Mouse (Mus musculus) neural tube, embryonic 11.5 days (tissue): ENCODE results near the gene Gm884. TPM values are rescaled to one million over a fixed set of nuclear protein-coding genes. Genes with fewer than 3 reads are reported as not detected.
"Not testable (repeated sequence)": the region's sequence is repeated elsewhere in the genome, so short reads cannot be mapped to it uniquely, and the experiment has no call there.

Source experiments
- ATAC-seq: fragments of 200-750 bp; cut with Nextera tagmentation; 2 replicates; pipeline ENCODE4 v1.8.0; 2017; ENCODE audit warnings: moderate number of reproducible peaks, mild to moderate bottlenecking, moderate TSS enrichment, moderate library complexity; ENCODE audit not compliant: insufficient read depth, low FRiP score, low TSS enrichment
- DNase-seq: peaks from one replicate; pipeline ENCODE4 v3.0.0-alpha.2; 2015; ENCODE audit warnings: low spot score
- H3K27ac ChIP-seq: fragments of 300-500 bp; sonication (generic); 2 replicates; pipeline ENCODE4 v1.5.1; 2014; ENCODE audit warnings: low read depth, mild to moderate bottlenecking, low read length
- H3K27me3 ChIP-seq: fragments of 300-500 bp; sonication (generic); 2 replicates; pipeline ENCODE4 v1.6.1; 2014; ENCODE audit warnings: mild to moderate bottlenecking, low read length, mixed read lengths; ENCODE audit not compliant: control insufficient read depth, insufficient read depth
- H3K36me3 ChIP-seq: fragments of 300-500 bp; sonication (generic); 2 replicates; pipeline ENCODE4 v1.6.1; 2014; ENCODE audit warnings: mild to moderate bottlenecking, low read length, moderate library complexity, mixed read lengths; ENCODE audit not compliant: control insufficient read depth, insufficient read depth
- H3K4me1 ChIP-seq: fragments of 300-500 bp; sonication (generic); 2 replicates; pipeline ENCODE4 v1.6.1; 2014; ENCODE audit warnings: low read length, mixed read lengths; ENCODE audit not compliant: control insufficient read depth, insufficient read depth
- H3K4me2 ChIP-seq: fragments of 300-500 bp; sonication (generic); 2 replicates; pipeline ENCODE4 v1.6.1; 2014; ENCODE audit warnings: low read depth, mild to moderate bottlenecking, moderate library complexity
- H3K4me3 ChIP-seq: fragments of 300-500 bp; sonication (generic); 2 replicates; pipeline ENCODE4 v1.5.1; 2014; ENCODE audit warnings: low read depth, low read length
- H3K9ac ChIP-seq: fragments of 300-500 bp; sonication (generic); 2 replicates; pipeline ENCODE4 v1.6.1; 2014; ENCODE audit warnings: mild to moderate bottlenecking, low read length
- H3K9me3 ChIP-seq: fragments of 300-500 bp; sonication (generic); 2 replicates; pipeline ENCODE4 v1.6.1; 2016; ENCODE audit warnings: low read length; ENCODE audit not compliant: control insufficient read depth
- WGBS: fragments of 180-500 bp; shearing (Covaris S2); extraction: QIAGEN DNeasy Blood & Tissue Kit; methylation state at CpG from one replicate; pipeline ENCODE4 v1.1.7; 2014; 5-methylcytosine and 5-hydroxymethylcytosine counted together
- polyA plus RNA-seq: library from polyadenylated mRNA; unstranded; fragments of >200 nt; fragmentation: Nextera tagmentation; extraction: Ambion mirVana; gene quantifications from 2 replicates; pipeline ENCODE4 v1.2.1, GENCODE M21; 2014

Gene Gm884
- polyA plus RNA-seq, 1 experiment from 2014 or later: not detected

DNA sequence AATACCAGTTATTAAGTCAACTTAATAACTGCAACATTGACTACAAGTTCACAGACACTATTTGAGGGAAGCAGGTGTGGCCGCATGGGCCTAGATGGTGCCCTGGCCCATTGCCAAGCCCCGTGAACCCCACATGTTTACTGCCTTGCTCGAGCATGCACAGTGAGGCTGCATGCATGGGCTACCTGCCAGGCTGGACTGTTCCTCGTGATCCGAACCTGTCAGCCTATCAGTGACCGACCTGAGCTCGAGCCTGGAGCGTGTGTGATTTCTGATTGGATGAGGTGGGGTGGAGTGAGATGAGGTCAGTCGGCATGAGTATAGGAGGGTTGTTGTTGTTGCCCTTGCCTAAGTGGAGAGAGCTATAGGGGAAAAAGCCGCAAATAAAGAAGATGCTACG, 42.6 kb downstream of the Gm884 start:
- no peak overlapping the region for H3K27ac ChIP-seq
- 94% methylated on average over 11 of the region's 11 CpGs for WGBS
- DNase-seq (no peak), ATAC-seq (no peak)
- H3K27me3 ChIP-seq: no peaks in the 10 kb centered on the region
- no peaks in the 10 kb centered on the region for H3K36me3 ChIP-seq
- no peaks in the 10 kb centered on the region for H3K4me1 ChIP-seq
- no peak overlapping the region for H3K4me3 ChIP-seq
- no peak overlapping the region for H3K4me2 ChIP-seq
- H3K9ac ChIP-seq: no peak overlapping the region
- H3K9me3 ChIP-seq: no peaks in the 10 kb centered on the region

- WGBS: 78% methylated on average over 2 of the region's 2 CpGs
- ATAC-seq (no peak), DNase-seq (no peak)
- no peak overlapping the region for H3K27ac ChIP-seq
- no peaks in the 10 kb centered on the region for H3K36me3 ChIP-seq
- no peaks in the 10 kb centered on the region for H3K4me1 ChIP-seq
- H3K4me2 ChIP-seq: no peak overlapping the region
- H3K27me3 ChIP-seq: no peaks in the 10 kb centered on the region
- H3K9ac ChIP-seq: no peak overlapping the region
- H3K4me3 ChIP-seq: no peak overlapping the region
- no peaks in the 10 kb centered on the region for H3K9me3 ChIP-seq
Observed at GRCm38 (mm10) chr11:103556021-103556420, 64.9 kb downstream of the Gm884 start.

- not testable (repeated sequence) for H3K4me3 ChIP-seq, ATAC-seq, H3K4me1 ChIP-seq, H3K4me2 ChIP-seq, H3K36me3 ChIP-seq, H3K27me3 ChIP-seq, H3K9ac ChIP-seq, H3K27ac ChIP-seq, DNase-seq, H3K9me3 ChIP-seq
- 21% methylated on average over 1 of the region's 1 CpGs for WGBS
Observed at GRCm38 (mm10) chr11:103534973-103535372, 86.0 kb downstream of the Gm884 start.

DNA sequence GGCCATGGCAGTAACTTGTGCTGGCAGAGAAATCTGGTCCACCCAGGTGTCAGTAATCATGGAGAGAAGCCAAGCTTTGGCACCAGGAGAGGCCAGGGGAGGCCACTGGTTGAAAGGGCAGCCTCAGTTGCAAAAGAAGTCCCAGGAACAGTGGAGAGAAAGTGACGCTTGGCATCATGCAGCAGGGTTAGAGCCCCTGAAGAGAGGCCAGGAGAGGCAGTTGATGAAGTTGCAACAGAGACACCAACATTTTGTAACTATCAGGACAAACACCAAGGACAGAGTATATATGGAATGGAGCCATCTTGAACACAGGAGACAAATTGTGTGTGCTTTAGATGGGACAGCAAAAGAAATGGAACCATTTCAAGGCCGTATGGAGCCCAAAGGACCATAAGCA, 108.8 kb downstream of the Gm884 start:
- H3K36me3 ChIP-seq: no peaks in the 10 kb centered on the region
- 85% methylated on average over 2 of the region's 2 CpGs for WGBS
- H3K4me1 ChIP-seq: no peaks in the 10 kb centered on the region
- no peak overlapping the region for H3K4me2 ChIP-seq
- no peaks in the 10 kb centered on the region for H3K9me3 ChIP-seq
- DNase-seq (no peak), ATAC-seq (no peak)
- no peak overlapping the region for H3K4me3 ChIP-seq
- H3K27ac ChIP-seq: no peak overlapping the region
- no peak overlapping the region for H3K9ac ChIP-seq
- H3K27me3 ChIP-seq: no peaks in the 10 kb centered on the region

GRCm38 (mm10) chr11:103504497-103504896, 116.4 kb downstream of the Gm884 start, which contains the start of gene Lrrc37a:
Gene Lrrc37a, minus strand, starts transcription at chr11:103504597.
- Histone ChIP-seq H3K27ac (no peak within 1 kb of the TSS), H3K36me3 (no peaks in the 10 kb centered on the region), H3K4me1 (no peaks in the 10 kb centered on the region), H3K9me3 (no peaks in the 10 kb centered on the region), H3K4me2 (no peak within 1 kb of the TSS), H3K9ac (no peak within 1 kb of the TSS), H3K4me3 (no peak within 1 kb of the TSS), H3K27me3 (no peaks in the 10 kb centered on the region)
- ATAC-seq (no peak), DNase-seq (no peak)
- 93% methylated on average over 12 of the region's 12 CpGs for WGBS

Other genes with a start within 250 kb of the Gm884 start
- gene Plekhm1, start 208.5 kb downstream of the Gm884 start, polyA plus RNA-seq: 10.0 and 10.5 TPM in 2 replicates
- not detected in 2 replicates for gene Lrrc37a, start 116.5 kb downstream of the Gm884 start, polyA plus RNA-seq
- not detected in 2 replicates for gene Lyzl6, start 17.8 kb upstream of the Gm884 start, polyA plus RNA-seq
- 0.31 TPM in 1 of 2 replicates, not detected in the other for gene Rprml, start 28.4 kb upstream of the Gm884 start, polyA plus RNA-seq
- 90.3 and 93.2 TPM in 2 replicates for gene Gosr2, start 76.8 kb upstream of the Gm884 start, polyA plus RNA-seq
- gene Wnt9b, start 128.7 kb upstream of the Gm884 start, polyA plus RNA-seq: 0.82 and 0.95 TPM in 2 replicates
- gene Wnt3, start 153.0 kb upstream of the Gm884 start, polyA plus RNA-seq: 8.0 TPM in 2 replicates